Mouse (Mus musculus) MEL (cell line): Measurements from ENCODE around the gene Csmd2.

ENCODE experiments used
- BHLHE40 ChIP-seq: IDR thresholded peaks from 2 replicates; pipeline ENCODE4 v1.6.1; 2012; ENCODE audit warnings: low read depth, mild to moderate bottlenecking, inconsistent platforms, low read length, improper control_type of control experiment, borderline replicate concordance
- CHD1 ChIP-seq: IDR thresholded peaks from 2 replicates; pipeline ENCODE4 v1.6.1; 2012; ENCODE audit warnings: low read depth, mild to moderate bottlenecking, inconsistent platforms, low read length, improper control_type of control experiment
- CTCF ChIP-seq, 3 experiments: IDR thresholded peaks in 2 of 3; conservative IDR thresholded peaks in 1 of 3; 2 replicates each; pipeline ENCODE4 v1.5.1; 2011 to 2012; ENCODE audit warnings: low read length in 3 of 3, low read depth in 2 of 3, mild to moderate bottlenecking in 2 of 3, improper control_type of control experiment in 1 of 3, inconsistent platforms in 1 of 3, mixed read lengths in 1 of 3, moderate library complexity in 1 of 3; ENCODE audit not compliant: control insufficient read depth in 1 of 3, insufficient read depth in 1 of 3, poor library complexity in 1 of 3, severe bottlenecking in 1 of 3
- E2F4 ChIP-seq: IDR thresholded peaks from 2 replicates; pipeline ENCODE4 v1.6.1; 2011; ENCODE audit warnings: low read depth, low read length, improper control_type of control experiment, borderline replicate concordance
- EP300 ChIP-seq, 2 experiments: IDR thresholded peaks; 2 replicates each; pipeline ENCODE4 v1.6.1; 2011; ENCODE audit warnings: improper control_type of control experiment in 2 of 2, low read length in 2 of 2, low read depth in 1 of 2, mild to moderate bottlenecking in 1 of 2
- MAX ChIP-seq: IDR thresholded peaks from 2 replicates; pipeline ENCODE4 v1.6.1; 2011; ENCODE audit warnings: low read length, improper control_type of control experiment
- MAZ ChIP-seq: IDR thresholded peaks from 2 replicates; pipeline ENCODE4 v1.6.1; 2012; ENCODE audit warnings: low read depth, mild to moderate bottlenecking, inconsistent platforms, low read length, improper control_type of control experiment
- MEF2A ChIP-seq: IDR thresholded peaks from 2 replicates; pipeline ENCODE4 v1.6.1; 2014; ENCODE audit warnings: low read depth, mild to moderate bottlenecking, inconsistent platforms, low read length, improper control_type of control experiment; ENCODE audit not compliant: poor library complexity, insufficient replicate concordance, severe bottlenecking; ENCODE audit errors: extremely low read depth
- MYC ChIP-seq: IDR thresholded peaks from 2 replicates; pipeline ENCODE4 v1.6.1; 2011; ENCODE audit warnings: low read depth, mild to moderate bottlenecking, low read length, improper control_type of control experiment, moderate library complexity
- POLR2A ChIP-seq, 2 experiments: IDR thresholded peaks; 2 replicates each; pipeline ENCODE4 v1.6.1; 2011 to 2012; ENCODE audit warnings: low read length in 2 of 2, mild to moderate bottlenecking in 2 of 2, control low read depth in 1 of 2, improper control_type of control experiment in 1 of 2, low read depth in 1 of 2, moderate library complexity in 1 of 2; ENCODE audit not compliant: control insufficient read depth in 1 of 2, insufficient read depth in 1 of 2, poor library complexity in 1 of 2
- RCOR1 ChIP-seq: IDR thresholded peaks from 2 replicates; pipeline ENCODE4 v1.6.1; 2012; ENCODE audit warnings: low read depth, mild to moderate bottlenecking, inconsistent platforms, low read length, improper control_type of control experiment
- TCF12 ChIP-seq: IDR thresholded peaks from 2 replicates; pipeline ENCODE4 v1.6.1; 2014; ENCODE audit warnings: low read depth, mild to moderate bottlenecking, inconsistent platforms, low read length, improper control_type of control experiment, moderate library complexity

- no peak for TF ChIP-seq MAZ
- no peak for TF ChIP-seq POLR2A (IDR thresholded peaks at IDR 0.05; ENCODE audit: control insufficient read depth in 1 of 2, insufficient read depth in 1 of 2, low read depth in 1 of 2, low read length in 2 of 2, poor library complexity in 1 of 2)
- TF ChIP-seq MAX, result no peak
- TF ChIP-seq CTCF (IDR thresholded peaks at IDR 0.05 in 2 of 3, conservative IDR thresholded peaks at IDR 0.05 in 1 of 3; ENCODE audit: control insufficient read depth in 1 of 3, insufficient read depth in 1 of 3, low read depth in 2 of 3, low read length in 3 of 3, poor library complexity in 1 of 3, severe bottlenecking in 1 of 3), result no peak
- TF ChIP-seq MEF2A, result no peak
- no peak for TF ChIP-seq CHD1
- TF ChIP-seq TCF12, result no peak
- TF ChIP-seq BHLHE40, result no peak
- no peak for TF ChIP-seq RCOR1
- TF ChIP-seq EP300 (IDR thresholded peaks at IDR 0.05; ENCODE audit: low read depth in 1 of 2, low read length in 2 of 2), result no peak
- TF ChIP-seq E2F4, result no peak
- TF ChIP-seq MYC, result no peak
These were observed 271.6 kb downstream of the Csmd2 start for GRCm38 (mm10) chr4:128259211-128259610.
